Mouse (Mus musculus) stomach, embryonic 16.5 days (tissue): ENCODE results near the gene Gm5737. TPM values are rescaled to one million over a fixed set of nuclear protein-coding genes. Genes with fewer than 3 reads are reported as not detected.

Experiments used
- ATAC-seq: fragments of 200-750 bp; cut with Nextera tagmentation; 2 replicates; pipeline ENCODE4 v1.8.0; 2017; ENCODE audit warnings: moderate number of reproducible peaks, moderate TSS enrichment; ENCODE audit not compliant: insufficient read depth, low FRiP score
- H3K27ac ChIP-seq: fragments of 300-500 bp; sonication (generic); 2 replicates; pipeline ENCODE4 v1.5.1; 2014; ENCODE audit warnings: low read length
- H3K27me3 ChIP-seq: fragments of 300-500 bp; sonication (generic); 2 replicates; pipeline ENCODE4 v1.6.1; 2014; ENCODE audit warnings: low read length, control low read depth, mixed read lengths; ENCODE audit not compliant: control insufficient read depth, insufficient read depth
- H3K36me3 ChIP-seq: fragments of 300-500 bp; sonication (generic); 2 replicates; pipeline ENCODE4 v1.6.1; 2014; ENCODE audit warnings: low read length; ENCODE audit not compliant: control insufficient read depth, insufficient read depth
- H3K4me1 ChIP-seq: fragments of 300-500 bp; sonication (generic); 2 replicates; pipeline ENCODE4 v1.6.1; 2014; ENCODE audit warnings: low read length, control low read depth, mixed read lengths; ENCODE audit not compliant: control insufficient read depth, insufficient read depth
- H3K4me2 ChIP-seq: fragments of 300-500 bp; sonication (generic); 2 replicates; pipeline ENCODE4 v1.6.1; 2014; ENCODE audit warnings: low read depth, low read length, mixed read lengths
- H3K4me3 ChIP-seq: fragments of 300-500 bp; sonication (generic); replicated peaks from 2 replicates; pipeline ENCODE4 v1.5.1; 2014; ENCODE audit warnings: mild to moderate bottlenecking, low read length
- H3K9ac ChIP-seq: fragments of 300-500 bp; sonication (generic); 2 replicates; pipeline ENCODE4 v1.6.1; 2014; ENCODE audit warnings: low read length
- H3K9me3 ChIP-seq: fragments of 300-500 bp; sonication (generic); replicated peaks from 2 replicates; pipeline ENCODE4 v1.6.1; 2016; ENCODE audit warnings: low read length, control low read depth; ENCODE audit not compliant: control insufficient read depth
- WGBS: fragments of 180-500 bp; shearing (Covaris S2); extraction: QIAGEN DNeasy Blood & Tissue Kit; methylation state at CpG from one replicate; pipeline ENCODE4 v1.1.7; 2014; 5-methylcytosine and 5-hydroxymethylcytosine counted together
- polyA plus RNA-seq: library from polyadenylated mRNA; unstranded; fragments of >200 nt; fragmentation: Nextera tagmentation; extraction: Ambion mirVana; gene quantifications from 2 replicates; pipeline ENCODE4 v1.2.1, GENCODE M21; 2015

The Gm5737 gene
- polyA plus RNA-seq, 1 experiment from 2014 or later = not detected

DNA sequence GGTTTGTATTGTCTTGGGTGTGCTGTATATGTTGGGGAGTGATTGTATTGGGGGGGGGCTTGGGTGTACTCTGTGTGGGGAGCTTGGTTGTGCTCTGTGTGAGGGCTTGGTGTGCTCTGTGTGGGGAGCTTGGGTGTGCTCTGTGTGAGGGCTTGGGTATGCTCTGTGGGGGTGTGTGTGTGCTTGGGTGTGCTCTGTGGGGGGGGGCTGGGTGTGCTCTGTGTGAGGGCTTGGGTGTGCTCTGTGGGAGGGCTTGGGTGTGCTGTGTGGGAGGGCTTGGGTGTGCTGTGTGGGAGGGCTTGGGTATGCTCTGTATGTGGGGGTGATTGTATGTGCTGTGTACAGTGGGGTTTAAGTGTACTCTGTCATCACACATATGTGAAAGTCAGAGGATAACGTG, 55.6 kb downstream of the Gm5737 start:
- ATAC-seq = peak; percentile 4; the same call in 1 of the 2 replicates
- no peaks in the 10 kb centered on the region for H3K9me3 ChIP-seq
- H3K9ac ChIP-seq = no peak overlapping the region; the same call in 1 of the 2 replicates
- peaks cover 3% of the 10 kb centered on the region; the same call in 1 of the 2 replicates for H3K36me3 ChIP-seq
- no peak overlapping the region for H3K4me3 ChIP-seq
- H3K27me3 ChIP-seq = no peaks in the 10 kb centered on the region
- peak overlapping the region; percentile 97; the same call in 1 of the 2 replicates for H3K27ac ChIP-seq
- no peak overlapping the region for H3K4me2 ChIP-seq
- WGBS = 78% methylated on average over 1 of the region's 1 CpGs
- H3K4me1 ChIP-seq = peaks cover 79% of the 10 kb centered on the region

DNA sequence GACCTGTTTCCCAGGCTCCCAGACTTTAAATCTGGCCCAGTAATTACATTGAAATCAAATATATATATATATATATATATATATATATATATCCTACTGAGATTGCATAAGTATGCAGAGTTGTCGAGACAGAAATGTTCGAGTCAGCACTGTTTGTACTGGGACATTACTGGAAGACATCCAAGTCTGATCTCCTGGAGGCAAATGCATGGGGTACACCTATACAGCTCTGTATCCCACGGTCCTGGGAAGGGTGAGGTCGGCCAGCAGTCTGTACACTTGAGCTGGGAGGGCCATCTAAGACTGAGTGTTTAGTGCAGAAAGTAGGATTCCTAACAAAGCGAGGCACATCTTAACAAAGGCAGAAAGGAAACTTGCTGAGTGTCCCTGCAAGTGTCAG, 57.7 kb downstream of the Gm5737 start:
- peaks cover 67% of the 10 kb centered on the region for H3K4me1 ChIP-seq
- ATAC-seq = peak; percentile 61
- peak overlapping the region; percentile 87 for H3K27ac ChIP-seq
- no peaks in the 10 kb centered on the region for H3K27me3 ChIP-seq
- H3K36me3 ChIP-seq = peaks cover 3% of the 10 kb centered on the region; the same call in 1 of the 2 replicates
- no peak overlapping the region; the same call in 1 of the 2 replicates for H3K4me3 ChIP-seq
- no peaks in the 10 kb centered on the region for H3K9me3 ChIP-seq
- peak overlapping the region; percentile 57; the same call in 1 of the 2 replicates for H3K9ac ChIP-seq
- WGBS = 17% methylated on average over 5 of the region's 5 CpGs
- peak overlapping the region; percentile 31 for H3K4me2 ChIP-seq

DNA sequence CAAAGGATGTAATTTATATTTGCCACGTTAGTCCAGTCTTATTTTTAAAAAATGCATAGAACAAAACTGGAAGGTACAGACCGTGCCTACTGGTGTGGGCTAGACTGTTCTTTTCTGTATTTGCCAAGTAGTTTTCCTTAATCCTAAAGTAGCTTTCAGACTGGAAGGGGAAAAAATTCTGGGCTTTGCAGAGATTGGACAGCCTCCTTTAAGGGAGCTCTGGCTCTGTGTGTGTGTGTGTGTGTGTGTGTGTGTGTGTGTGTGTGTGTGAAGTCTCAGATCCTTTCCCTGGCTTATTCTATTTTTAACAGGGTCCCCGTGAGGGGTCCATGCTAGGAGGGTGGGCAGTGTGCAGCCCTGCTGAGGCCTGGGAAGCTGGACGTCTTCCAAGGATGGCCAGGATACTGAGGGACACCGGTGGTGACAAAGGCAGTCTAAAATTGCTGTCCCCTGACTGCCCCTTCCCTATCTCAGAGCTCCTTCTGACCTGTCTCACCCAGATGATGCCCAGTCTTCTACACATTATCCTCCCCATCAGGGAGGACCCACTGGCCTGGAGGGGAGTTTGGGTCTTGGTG, 58.4 kb downstream of the Gm5737 start:
- Histone ChIP-seq H3K4me3 (no peak overlapping the region), H3K9me3 (no peaks in the 10 kb centered on the region), H3K4me2 (peak overlapping the region; percentile 31; the same call in 1 of the 2 replicates), H3K36me3 (peaks cover 3% of the 10 kb centered on the region; the same call in 1 of the 2 replicates), H3K4me1 (peaks cover 65% of the 10 kb centered on the region), H3K27me3 (no peaks in the 10 kb centered on the region), H3K27ac (peak overlapping the region; percentile 87), H3K9ac (peak overlapping the region; percentile 57; the same call in 1 of the 2 replicates)
- WGBS = 60% methylated on average over 5 of the region's 5 CpGs
- no peak for ATAC-seq

DNA sequence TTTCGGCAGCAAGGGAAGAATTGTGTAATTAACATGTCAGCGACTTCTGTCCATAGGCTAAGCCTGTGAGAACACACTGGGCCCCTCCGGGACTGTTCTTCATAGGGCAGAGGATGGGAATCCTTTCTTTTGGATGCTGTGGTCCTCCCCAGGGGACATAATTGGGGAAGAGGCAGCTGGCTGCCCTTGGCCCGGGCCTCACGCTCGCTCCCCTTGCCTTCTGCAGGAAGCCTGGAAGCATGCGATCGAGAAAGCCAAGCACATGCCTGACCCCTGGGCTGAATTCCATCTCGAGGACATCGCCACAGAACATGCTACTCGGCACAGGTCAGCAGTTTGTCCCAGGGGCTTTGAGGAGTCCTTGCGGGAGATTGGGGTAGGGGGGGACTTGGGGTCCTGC, 60.9 kb downstream of the Gm5737 start:
- Histone ChIP-seq H3K27me3 (no peaks in the 10 kb centered on the region), H3K27ac (peak overlapping the region; percentile 14; the same call in 1 of the 2 replicates)

DNA sequence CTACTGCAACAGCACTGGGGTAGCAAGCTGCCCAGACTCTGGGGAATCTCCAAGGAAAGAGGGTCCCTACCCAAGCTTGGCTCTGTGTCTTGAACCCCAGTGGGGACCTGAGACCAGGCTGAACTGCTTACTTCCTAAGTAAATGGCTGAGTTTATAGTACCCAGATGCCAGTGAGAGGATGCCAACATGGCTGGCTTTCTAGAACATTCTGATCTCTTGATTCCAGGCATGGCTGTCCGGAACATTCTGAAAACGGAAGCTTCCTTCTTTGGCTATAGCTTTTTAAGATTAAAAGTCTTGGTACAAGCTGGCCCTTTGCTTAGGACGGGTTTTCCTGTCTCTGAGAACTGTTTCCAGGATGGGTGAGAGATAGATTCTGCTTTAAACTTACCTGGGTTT, 61.9 kb downstream of the Gm5737 start:
- Histone ChIP-seq H3K36me3 (peaks cover 3% of the 10 kb centered on the region; the same call in 1 of the 2 replicates), H3K27me3 (no peaks in the 10 kb centered on the region), H3K4me2 (no peak overlapping the region), H3K4me1 (peaks cover 38% of the 10 kb centered on the region), H3K9ac (no peak overlapping the region), H3K27ac (peak overlapping the region; percentile 91), H3K4me3 (no peak overlapping the region), H3K9me3 (no peaks in the 10 kb centered on the region)
- 95% methylated on average over 3 of the region's 3 CpGs for WGBS
- no peak for ATAC-seq

More for the DNA sequence above, 60.9 kb downstream of the Gm5737 start:
- H3K9ac ChIP-seq = no peak overlapping the region
- H3K4me1 ChIP-seq = peaks cover 43% of the 10 kb centered on the region
- no peak for ATAC-seq
- no peaks in the 10 kb centered on the region for H3K9me3 ChIP-seq
- no peak overlapping the region for H3K4me2 ChIP-seq
- 75% methylated on average over 12 of the region's 12 CpGs for WGBS
- peaks cover 3% of the 10 kb centered on the region; the same call in 1 of the 2 replicates for H3K36me3 ChIP-seq
- H3K4me3 ChIP-seq = no peak overlapping the region

DNA sequence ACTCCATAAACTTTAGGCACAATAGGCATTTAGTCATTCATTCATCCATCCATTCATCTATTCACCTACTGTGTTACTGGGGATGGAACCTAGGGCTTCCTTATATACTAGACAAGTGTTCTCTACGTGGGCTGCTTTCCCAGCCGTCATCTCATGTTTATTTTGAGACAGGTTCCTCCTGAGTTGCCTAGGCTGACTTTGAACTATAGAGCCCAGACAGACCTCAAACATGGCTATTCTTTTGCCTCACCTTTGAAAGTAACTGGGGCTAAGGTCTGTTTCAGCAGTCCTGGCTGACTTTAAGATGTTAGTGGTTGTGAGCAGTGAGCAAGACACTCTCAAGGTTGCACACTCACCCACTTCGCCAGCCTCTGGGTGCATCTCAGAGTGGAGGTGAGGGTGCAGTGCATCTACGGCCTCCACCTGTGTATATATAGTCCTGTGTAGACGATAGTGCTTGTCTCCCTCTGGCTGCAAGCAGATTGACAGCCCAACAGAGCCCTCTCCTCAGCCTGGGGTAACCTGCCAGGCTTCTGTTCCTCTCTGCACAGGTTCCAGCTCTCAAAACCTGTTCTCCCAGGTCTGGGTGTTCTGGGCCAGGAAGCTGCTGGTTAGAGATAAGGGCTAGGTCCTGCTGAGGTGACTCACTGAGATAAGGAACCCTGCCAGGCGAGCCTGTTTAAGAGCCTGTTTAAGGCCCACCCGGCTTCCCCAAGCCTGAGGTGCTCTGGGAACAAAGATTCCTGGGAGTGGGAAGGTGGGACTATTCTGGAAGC, 62.8 kb downstream of the Gm5737 start:
- Histone ChIP-seq H3K4me1 (peaks cover 29% of the 10 kb centered on the region), H3K4me3 (no peak overlapping the region), H3K9ac (peak overlapping the region; percentile 3; the same call in 1 of the 2 replicates), H3K9me3 (no peaks in the 10 kb centered on the region), H3K36me3 (peaks cover 4% of the 10 kb centered on the region), H3K27me3 (no peaks in the 10 kb centered on the region), H3K27ac (peak overlapping the region; percentile 91), H3K4me2 (peak overlapping the region; percentile 3; the same call in 1 of the 2 replicates)
- 43% methylated on average over 7 of the region's 7 CpGs for WGBS
- peak; percentile 93 for ATAC-seq

DNA sequence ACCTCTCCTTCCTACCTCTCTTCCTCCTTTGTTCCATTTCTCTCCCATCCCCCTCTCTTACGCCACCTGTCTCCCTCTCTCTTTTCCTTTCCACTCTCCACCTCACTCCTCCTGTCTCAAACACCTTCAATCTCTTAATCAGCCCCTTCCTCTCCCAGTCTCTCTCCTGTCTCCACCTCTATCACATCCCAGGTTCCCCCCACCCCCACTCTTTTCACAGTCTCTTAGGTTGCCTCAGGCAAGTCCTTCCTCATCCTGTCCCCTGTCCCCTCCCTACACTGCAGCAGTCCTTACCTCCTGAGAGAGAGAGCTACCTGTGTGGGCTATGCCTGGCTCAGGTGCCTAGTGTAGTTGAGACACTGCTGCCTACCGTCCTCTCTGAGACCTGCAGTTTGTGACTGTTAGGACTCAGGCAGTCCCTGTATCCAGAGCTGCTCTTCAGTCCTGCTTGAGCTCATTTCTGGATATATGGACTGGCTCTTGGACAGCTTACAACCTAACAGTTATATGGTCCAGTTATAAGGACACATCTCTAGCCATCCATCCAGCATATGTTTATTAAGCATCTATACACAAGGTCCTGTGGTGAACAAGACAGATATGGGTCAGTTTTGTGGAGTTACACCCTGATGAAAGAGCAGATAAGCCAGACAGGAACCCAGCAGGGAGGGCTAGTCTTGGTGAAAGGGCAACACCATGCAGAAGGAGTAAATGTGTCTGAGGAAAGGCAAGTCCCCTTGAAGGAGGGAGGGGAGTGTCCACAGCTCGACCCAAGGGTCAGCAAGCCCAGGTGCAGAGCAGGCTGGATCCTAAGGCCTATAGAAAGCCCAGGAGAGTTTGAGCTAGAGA, 63.6 kb downstream of the Gm5737 start:
- 53% methylated on average over 3 of the region's 3 CpGs for WGBS
- peaks cover 21% of the 10 kb centered on the region for H3K4me1 ChIP-seq

DNA sequence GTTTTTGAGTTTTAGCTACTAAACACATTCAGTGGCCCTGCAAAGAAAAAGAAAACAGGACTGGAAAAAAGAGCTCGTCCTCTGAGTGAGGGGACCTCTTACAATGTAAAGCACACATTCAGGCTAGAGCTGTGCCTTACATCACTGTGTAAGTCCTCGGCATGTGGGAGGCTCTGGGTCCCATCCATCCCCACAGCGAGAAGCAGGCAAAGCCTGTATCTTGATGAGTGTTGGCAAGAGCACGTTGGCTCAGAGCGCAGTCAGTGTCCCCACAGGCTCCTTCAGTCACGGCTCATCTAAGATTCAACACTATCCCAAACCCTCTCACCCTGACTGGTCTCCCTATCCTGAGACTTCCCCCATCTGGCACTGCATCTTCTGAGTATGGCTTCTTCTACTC, 66.1 kb downstream of the Gm5737 start:
- no peak overlapping the region for H3K27ac ChIP-seq
- no peak for ATAC-seq
- H3K9me3 ChIP-seq = no peaks in the 10 kb centered on the region
- peaks cover 12% of the 10 kb centered on the region; the same call in 1 of the 2 replicates for H3K4me1 ChIP-seq
- H3K36me3 ChIP-seq = peaks cover 8% of the 10 kb centered on the region
- WGBS = 81% methylated on average over 6 of the region's 6 CpGs
- H3K9ac ChIP-seq = no peak overlapping the region
- no peak overlapping the region for H3K4me3 ChIP-seq
- H3K4me2 ChIP-seq = no peak overlapping the region
- no peaks in the 10 kb centered on the region for H3K27me3 ChIP-seq

More for the DNA sequence above, 63.6 kb downstream of the Gm5737 start:
- Histone ChIP-seq H3K9me3 (no peaks in the 10 kb centered on the region), H3K9ac (no peak overlapping the region; the same call in 1 of the 2 replicates), H3K4me2 (no peak overlapping the region), H3K36me3 (peaks cover 11% of the 10 kb centered on the region), H3K27ac (peak overlapping the region; percentile 91), H3K4me3 (no peak overlapping the region), H3K27me3 (no peaks in the 10 kb centered on the region)
- peak; percentile 67 for ATAC-seq
